Mouse (Mus musculus): ENCODE results near the gene Tmem178. TPM values are rescaled to one million over a fixed set of nuclear protein-coding genes. Genes with fewer than 3 reads are reported as not detected.

Tmem178 gene
- polyA plus RNA-seq, 1 experiment from 2014 or later, result 29.4 TPM

GRCm38 (mm10) chr17:81027331-81027730 lies 82.9 kb downstream of the Tmem178 start:
- H3K4me2 ChIP-seq (ENCODE audit: low read length), result no peak overlapping the region
- ATAC-seq, result no peak
- no peak overlapping the region for H3K9ac ChIP-seq (ENCODE audit: low read depth, low read length)
- H3K4me3 ChIP-seq (ENCODE audit: low read length), result no peak overlapping the region
- no peaks in the 10 kb centered on the region for H3K9me3 ChIP-seq (ENCODE audit: control insufficient read depth, low read length)
- no peak overlapping the region for H3K27ac ChIP-seq (ENCODE audit: low read depth, low read length)
- no peaks in the 10 kb centered on the region; the same call in 1 of the 2 replicates for H3K36me3 ChIP-seq (ENCODE audit: control insufficient read depth, insufficient read depth, low read length)
- H3K4me1 ChIP-seq (ENCODE audit: control insufficient read depth, insufficient read depth, low read depth, low read length), result no peaks in the 10 kb centered on the region
- H3K27me3 ChIP-seq (replicated peaks; ENCODE audit: control insufficient read depth, insufficient read depth, low read length), result no peaks in the 10 kb centered on the region
- 83% methylated on average over 6 of the region's 6 CpGs for WGBS

- no peaks in the 10 kb centered on the region for H3K27me3 ChIP-seq (replicated peaks; ENCODE audit: control insufficient read depth, insufficient read depth, low read length)
- WGBS, result 92% methylated on average over 3 of the region's 3 CpGs
- no peak overlapping the region for H3K4me2 ChIP-seq (ENCODE audit: low read length)
- no peak overlapping the region for H3K4me3 ChIP-seq (ENCODE audit: low read length)
- no peak for ATAC-seq
- no peaks in the 10 kb centered on the region for H3K9me3 ChIP-seq (ENCODE audit: control insufficient read depth, low read length)
- H3K4me1 ChIP-seq (ENCODE audit: control insufficient read depth, insufficient read depth, low read depth, low read length), result no peaks in the 10 kb centered on the region
- no peak overlapping the region for H3K9ac ChIP-seq (ENCODE audit: low read depth, low read length)
- H3K27ac ChIP-seq (ENCODE audit: low read depth, low read length), result no peak overlapping the region
- no peaks in the 10 kb centered on the region for H3K36me3 ChIP-seq (ENCODE audit: control insufficient read depth, insufficient read depth, low read length)
These were observed 87.5 kb downstream of the Tmem178 start for GRCm38 (mm10) chr17:81031830-81032442.

DNA sequence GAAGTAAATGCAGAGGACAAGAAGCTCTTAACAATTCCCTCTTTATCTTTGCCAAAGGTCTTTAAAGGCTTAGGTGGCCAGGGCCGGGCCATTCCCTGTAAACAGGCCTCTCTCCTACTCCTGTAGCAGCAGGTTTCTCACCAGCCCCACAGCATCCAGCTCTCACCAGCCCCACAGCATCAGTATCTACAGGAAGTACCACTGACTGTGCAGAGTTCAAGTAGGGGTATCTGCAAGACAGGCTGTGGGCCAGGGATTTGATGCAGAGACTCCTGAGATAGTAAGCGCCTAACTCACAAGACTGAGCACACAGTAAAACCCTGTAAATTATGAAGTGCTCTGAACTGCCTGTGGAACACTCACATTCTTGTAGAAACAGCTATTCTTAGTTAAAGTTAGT lies 88.5 kb downstream of the Tmem178 start:
- no peak overlapping the region for H3K27ac ChIP-seq (ENCODE audit: low read depth, low read length)
- no peak overlapping the region for H3K4me3 ChIP-seq (ENCODE audit: low read length)
- no peaks in the 10 kb centered on the region for H3K4me1 ChIP-seq (ENCODE audit: control insufficient read depth, insufficient read depth, low read depth, low read length)
- no peak for ATAC-seq
- no peaks in the 10 kb centered on the region for H3K9me3 ChIP-seq (ENCODE audit: control insufficient read depth, low read length)
- 84% methylated on average over 2 of the region's 2 CpGs for WGBS
- H3K36me3 ChIP-seq (ENCODE audit: control insufficient read depth, insufficient read depth, low read length), result no peaks in the 10 kb centered on the region
- H3K4me2 ChIP-seq (ENCODE audit: low read length), result no peak overlapping the region
- no peaks in the 10 kb centered on the region for H3K27me3 ChIP-seq (replicated peaks; ENCODE audit: control insufficient read depth, insufficient read depth, low read length)
- no peak overlapping the region for H3K9ac ChIP-seq (ENCODE audit: low read depth, low read length)

GRCm38 (mm10) chr17:81035354-81035753 lies 90.9 kb downstream of the Tmem178 start:
- Histone ChIP-seq H3K9ac (ENCODE audit: low read depth, low read length) (no peak overlapping the region), H3K4me1 (ENCODE audit: control insufficient read depth, insufficient read depth, low read depth, low read length) (no peaks in the 10 kb centered on the region), H3K27ac (ENCODE audit: low read depth, low read length) (no peak overlapping the region), H3K4me2 (ENCODE audit: low read length) (no peak overlapping the region), H3K4me3 (ENCODE audit: low read length) (no peak overlapping the region), H3K27me3 (replicated peaks; ENCODE audit: control insufficient read depth, insufficient read depth, low read length) (no peaks in the 10 kb centered on the region), H3K9me3 (ENCODE audit: control insufficient read depth, low read length) (no peaks in the 10 kb centered on the region), H3K36me3 (ENCODE audit: control insufficient read depth, insufficient read depth, low read length) (no peaks in the 10 kb centered on the region)
- 75% methylated on average over 5 of the region's 5 CpGs for WGBS
- no peak for ATAC-seq

DNA sequence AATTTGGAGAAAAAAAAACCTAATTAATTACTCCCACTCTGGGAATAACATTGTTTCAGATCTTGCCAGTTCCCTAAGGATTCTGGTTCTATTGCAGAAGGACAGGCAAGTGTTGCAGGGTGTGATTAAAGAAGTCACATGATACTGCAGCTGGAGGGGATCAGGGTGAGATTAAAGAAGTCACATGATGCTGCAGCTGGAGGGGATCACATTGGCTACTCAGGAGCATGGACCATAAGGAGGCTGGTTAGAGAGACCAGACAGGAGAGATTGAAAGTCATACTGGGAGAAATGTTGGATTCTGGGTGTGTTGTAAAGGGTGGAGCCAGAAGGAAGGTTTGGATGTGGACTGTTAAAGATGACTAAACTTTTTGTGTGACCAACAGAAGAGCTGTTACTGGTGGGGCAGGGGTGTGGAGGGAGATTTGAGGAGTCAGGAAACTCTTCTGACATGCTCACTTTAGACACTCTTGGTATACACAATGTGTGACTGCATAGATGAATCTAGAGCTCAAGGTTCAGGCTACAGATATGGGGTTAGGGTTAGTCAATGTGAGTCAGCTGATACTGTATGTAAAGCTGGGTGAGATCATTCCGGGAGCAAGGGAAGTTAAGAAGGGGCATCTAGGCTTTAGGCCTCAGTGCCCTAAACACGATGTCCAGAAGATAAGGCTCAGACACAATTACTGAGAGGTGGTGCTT lies 94.4 kb downstream of the Tmem178 start:
- Histone ChIP-seq H3K4me2 (ENCODE audit: low read length) (no peak overlapping the region), H3K9ac (ENCODE audit: low read depth, low read length) (no peak overlapping the region), H3K4me3 (ENCODE audit: low read length) (no peak overlapping the region), H3K9me3 (ENCODE audit: control insufficient read depth, low read length) (no peaks in the 10 kb centered on the region), H3K27me3 (replicated peaks; ENCODE audit: control insufficient read depth, insufficient read depth, low read length) (no peaks in the 10 kb centered on the region), H3K27ac (ENCODE audit: low read depth, low read length) (no peak overlapping the region), H3K36me3 (ENCODE audit: control insufficient read depth, insufficient read depth, low read length) (peaks cover 5% of the 10 kb centered on the region; the same call in 1 of the 2 replicates), H3K4me1 (ENCODE audit: control insufficient read depth, insufficient read depth, low read depth, low read length) (no peaks in the 10 kb centered on the region)
- ATAC-seq, result no peak
- 97% methylated on average over 2 of the region's 2 CpGs for WGBS

GRCm38 (mm10) chr17:81041662-81042061 lies 97.2 kb downstream of the Tmem178 start:
- Histone ChIP-seq H3K4me1 (ENCODE audit: control insufficient read depth, insufficient read depth, low read depth, low read length) (no peaks in the 10 kb centered on the region), H3K9ac (ENCODE audit: low read depth, low read length) (no peak overlapping the region), H3K27me3 (replicated peaks; ENCODE audit: control insufficient read depth, insufficient read depth, low read length) (no peaks in the 10 kb centered on the region), H3K4me2 (ENCODE audit: low read length) (no peak overlapping the region), H3K9me3 (ENCODE audit: control insufficient read depth, low read length) (no peaks in the 10 kb centered on the region), H3K27ac (ENCODE audit: low read depth, low read length) (no peak overlapping the region), H3K36me3 (ENCODE audit: control insufficient read depth, insufficient read depth, low read length) (peaks cover 5% of the 10 kb centered on the region; the same call in 1 of the 2 replicates), H3K4me3 (ENCODE audit: low read length) (no peak overlapping the region)
- no peak for ATAC-seq
- 92% methylated on average over 2 of the region's 2 CpGs for whole genome bisulfite sequencing

DNA sequence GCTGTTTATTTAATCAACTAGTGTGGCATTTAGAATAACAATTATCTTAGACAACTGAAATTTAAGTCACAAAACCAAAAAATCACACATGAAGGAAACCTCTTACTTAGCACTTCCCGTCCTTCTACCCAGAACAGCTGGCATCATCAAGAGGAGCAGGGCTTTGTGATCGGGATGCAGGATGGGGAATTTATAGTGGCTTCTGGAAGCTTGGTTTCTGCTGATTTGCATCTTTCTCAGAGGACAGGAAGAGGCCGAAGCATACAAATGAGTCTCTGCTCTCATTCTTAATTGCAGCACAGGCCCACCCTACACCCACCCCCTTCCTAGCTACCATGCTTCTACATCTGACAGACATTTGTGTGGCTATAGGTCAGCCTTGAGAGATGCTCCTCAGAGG lies 99.9 kb downstream of the Tmem178 start:
- Histone ChIP-seq H3K4me1 (ENCODE audit: control insufficient read depth, insufficient read depth, low read depth, low read length) (no peaks in the 10 kb centered on the region), H3K27ac (ENCODE audit: low read depth, low read length) (no peak overlapping the region), H3K36me3 (ENCODE audit: control insufficient read depth, insufficient read depth, low read length) (peaks cover 5% of the 10 kb centered on the region; the same call in 1 of the 2 replicates), H3K4me3 (ENCODE audit: low read length) (no peak overlapping the region), H3K4me2 (ENCODE audit: low read length) (no peak overlapping the region), H3K9ac (ENCODE audit: low read depth, low read length) (no peak overlapping the region), H3K9me3 (ENCODE audit: control insufficient read depth, low read length) (no peaks in the 10 kb centered on the region), H3K27me3 (replicated peaks; ENCODE audit: control insufficient read depth, insufficient read depth, low read length) (no peaks in the 10 kb centered on the region)
- ATAC-seq, result no peak
- WGBS, result 52% methylated on average over 3 of the region's 3 CpGs

GRCm38 (mm10) chr17:81045115-81045514 lies 100.7 kb downstream of the Tmem178 start:
- WGBS, result 95% methylated on average over 6 of the region's 6 CpGs
- Histone ChIP-seq H3K27me3 (replicated peaks; ENCODE audit: control insufficient read depth, insufficient read depth, low read length) (no peaks in the 10 kb centered on the region), H3K4me3 (ENCODE audit: low read length) (no peak overlapping the region), H3K9me3 (ENCODE audit: control insufficient read depth, low read length) (no peaks in the 10 kb centered on the region), H3K36me3 (ENCODE audit: control insufficient read depth, insufficient read depth, low read length) (peaks cover 5% of the 10 kb centered on the region; the same call in 1 of the 2 replicates), H3K27ac (ENCODE audit: low read depth, low read length) (no peak overlapping the region), H3K4me1 (ENCODE audit: control insufficient read depth, insufficient read depth, low read depth, low read length) (no peaks in the 10 kb centered on the region), H3K9ac (ENCODE audit: low read depth, low read length) (no peak overlapping the region), H3K4me2 (ENCODE audit: low read length) (no peak overlapping the region)
- no peak for ATAC-seq

DNA sequence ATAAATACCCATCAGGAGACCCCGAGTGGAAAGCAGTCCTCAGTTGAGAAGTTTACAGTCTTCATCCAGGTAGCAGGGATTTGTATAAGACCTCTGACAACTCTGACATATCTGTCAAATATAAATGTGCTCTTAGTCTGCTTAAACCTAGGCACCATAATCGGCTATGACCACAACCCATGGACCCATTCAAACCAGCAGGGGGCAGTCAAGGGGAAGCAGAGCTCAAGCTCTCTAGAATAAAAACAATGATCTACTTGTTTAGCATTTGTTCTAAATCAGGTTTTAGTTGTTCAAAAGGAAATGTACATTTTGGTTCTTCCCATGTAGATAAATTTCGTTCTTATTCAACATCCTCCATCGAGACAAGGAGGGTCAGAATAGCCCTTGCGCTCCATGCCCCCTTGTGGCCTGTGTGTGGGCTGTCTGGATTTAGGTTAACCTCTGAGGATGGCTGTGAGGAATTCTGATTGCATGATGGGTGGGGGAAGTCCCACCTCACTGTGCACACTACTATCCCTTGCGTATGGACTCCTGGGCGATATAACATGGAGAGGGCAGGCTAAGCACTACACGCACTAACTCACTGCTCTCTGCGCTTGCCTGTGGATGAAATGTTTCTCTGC lies 101.2 kb downstream of the Tmem178 start:
- Histone ChIP-seq H3K4me1 (ENCODE audit: control insufficient read depth, insufficient read depth, low read depth, low read length) (no peaks in the 10 kb centered on the region), H3K4me2 (ENCODE audit: low read length) (no peak overlapping the region), H3K9me3 (ENCODE audit: control insufficient read depth, low read length) (no peaks in the 10 kb centered on the region), H3K9ac (ENCODE audit: low read depth, low read length) (no peak overlapping the region), H3K36me3 (ENCODE audit: control insufficient read depth, insufficient read depth, low read length) (peaks cover 5% of the 10 kb centered on the region; the same call in 1 of the 2 replicates), H3K27me3 (replicated peaks; ENCODE audit: control insufficient read depth, insufficient read depth, low read length) (no peaks in the 10 kb centered on the region), H3K27ac (ENCODE audit: low read depth, low read length) (no peak overlapping the region), H3K4me3 (ENCODE audit: low read length) (no peak overlapping the region)
- no peak for ATAC-seq
- 88% methylated on average over 9 of the region's 9 CpGs for WGBS

Data from hindbrain, embryonic 16.5 days (tissue).